Mouse (Mus musculus): ENCODE results near the gene Mtmr1.

Mtmr1 gene

GRCm38 (mm10) chrX:71364554-71364991, at the start of gene Mtmr1:
Gene Mtmr1 (plus strand): TSS chrX:71364760.
- DNase-seq (ENCODE audit: low spot score in 2 of 2), result peak; percentile 78 to 88

- no peak for DNase-seq (ENCODE audit: low spot score in 2 of 2)
These were observed 12.5 kb upstream of the Mtmr1 start for GRCm38 (mm10) chrX:71352033-71352432.

DNA sequence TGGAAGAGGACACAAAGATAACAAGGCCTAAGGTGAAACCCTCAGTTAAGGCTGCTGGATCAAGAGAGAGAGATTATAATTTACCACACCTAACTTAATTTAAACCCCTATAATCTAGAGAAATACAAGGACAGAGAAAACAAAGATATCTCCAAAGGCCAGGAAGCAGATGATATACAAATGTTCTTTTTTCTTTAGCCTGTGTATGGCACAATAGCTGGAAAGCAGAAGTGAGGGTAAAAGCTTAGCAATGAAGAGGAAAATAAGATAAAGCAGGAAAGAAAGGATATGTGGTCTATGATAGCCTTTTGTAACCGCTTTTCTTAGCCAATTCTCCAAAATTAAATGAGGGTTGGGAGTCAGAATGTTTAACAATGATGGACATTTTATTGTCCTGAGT, 9.2 kb upstream of the Mtmr1 start:
- DNase-seq (ENCODE audit: low spot score in 2 of 2), result no peak

GRCm38 (mm10) chrX:71361793-71362192, 2.8 kb upstream of the Mtmr1 start:
- DNase-seq (ENCODE audit: low spot score in 2 of 2), result peak in 1 of 2 experiments; percentile 17

- DNase-seq (ENCODE audit: low spot score in 2 of 2), result no peak
These were observed 498 bp upstream of the Mtmr1 start for GRCm38 (mm10) chrX:71364062-71364461.

DNA sequence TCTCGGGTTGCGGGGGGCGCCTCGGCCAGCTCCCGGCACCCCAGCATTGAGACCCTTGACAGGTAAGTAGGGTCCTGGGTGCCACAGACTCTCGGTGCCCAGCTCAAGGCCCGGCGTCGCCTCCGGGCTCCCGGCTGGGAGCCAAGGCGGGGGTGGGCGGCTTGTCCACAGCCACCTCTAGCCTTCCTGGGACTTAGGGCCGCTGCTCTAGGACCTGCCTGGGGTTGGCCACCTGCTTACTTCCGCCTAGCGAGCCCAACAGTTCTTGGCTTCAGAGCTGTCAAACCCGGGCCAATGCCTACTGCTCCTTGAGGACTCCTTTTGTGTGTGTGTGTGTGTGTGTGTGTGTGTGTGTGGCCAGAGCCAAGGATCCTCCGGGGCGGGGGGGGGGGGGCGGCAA, 451 bp downstream of the Mtmr1 start:
- DNase-seq (ENCODE audit: low spot score in 2 of 2), result peak; percentile 13 to 67

DNA sequence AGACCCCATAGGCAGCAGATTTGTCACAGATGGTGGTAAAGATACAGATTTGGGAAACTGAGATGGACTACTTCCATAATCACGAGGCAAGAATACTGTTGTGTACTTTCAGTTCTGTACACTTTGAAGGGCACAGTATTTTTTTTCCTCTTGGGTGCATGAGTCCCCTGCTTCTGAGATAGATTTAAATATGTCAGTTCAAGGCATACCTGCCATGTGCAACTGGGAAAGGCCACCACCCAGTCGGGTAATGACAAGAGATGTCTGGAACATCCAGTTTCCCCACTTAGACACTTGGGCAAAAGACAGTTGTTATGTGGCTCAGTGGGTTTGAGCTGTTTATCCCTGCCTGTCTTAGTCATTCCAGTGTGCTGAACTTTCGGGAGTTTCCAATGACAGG, 950 bp downstream of the Mtmr1 start:
- no peak for DNase-seq (ENCODE audit: low spot score in 2 of 2)

- DNase-seq (ENCODE audit: low spot score in 2 of 2), result no peak
These were observed 2.4 kb downstream of the Mtmr1 start for GRCm38 (mm10) chrX:71366973-71367372.

DNA sequence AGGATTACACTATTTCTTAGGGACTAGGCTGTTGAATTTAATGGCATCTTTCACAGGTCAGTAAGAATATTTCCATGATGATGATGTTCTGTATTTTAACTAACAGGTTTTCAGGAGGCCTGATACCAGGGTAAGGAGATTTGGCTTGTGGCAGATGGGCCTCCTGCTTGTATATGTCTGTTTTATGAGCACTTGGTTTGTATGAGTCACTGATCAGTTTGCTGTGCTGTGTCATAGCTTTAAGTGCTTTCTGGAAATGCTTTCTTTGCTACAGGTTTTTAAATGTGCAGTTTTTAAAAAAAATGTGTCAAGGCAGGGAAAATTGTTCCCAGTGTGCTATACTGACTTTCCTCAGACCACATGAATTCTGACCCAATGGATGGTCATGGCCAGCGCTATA, 12.2 kb downstream of the Mtmr1 start:
- no peak for DNase-seq (ENCODE audit: low spot score in 2 of 2)

GRCm38 (mm10) chrX:71378435-71378834, 13.9 kb downstream of the Mtmr1 start:
- no peak for DNase-seq (ENCODE audit: low spot score in 2 of 2)

- DNase-seq (ENCODE audit: low spot score in 2 of 2), result no peak
These were observed 17.0 kb downstream of the Mtmr1 start for GRCm38 (mm10) chrX:71381571-71381970.

GRCm38 (mm10) chrX:71396326-71396725, 31.8 kb downstream of the Mtmr1 start:
- DNase-seq (ENCODE audit: low spot score in 2 of 2), result no peak

- DNase-seq (ENCODE audit: low spot score in 2 of 2), result no peak
These were observed 41.7 kb downstream of the Mtmr1 start for GRCm38 (mm10) chrX:71406290-71406689.

- no peak for DNase-seq (ENCODE audit: low spot score in 2 of 2)
These were observed 43.8 kb downstream of the Mtmr1 start for GRCm38 (mm10) chrX:71408386-71408785.

DNA sequence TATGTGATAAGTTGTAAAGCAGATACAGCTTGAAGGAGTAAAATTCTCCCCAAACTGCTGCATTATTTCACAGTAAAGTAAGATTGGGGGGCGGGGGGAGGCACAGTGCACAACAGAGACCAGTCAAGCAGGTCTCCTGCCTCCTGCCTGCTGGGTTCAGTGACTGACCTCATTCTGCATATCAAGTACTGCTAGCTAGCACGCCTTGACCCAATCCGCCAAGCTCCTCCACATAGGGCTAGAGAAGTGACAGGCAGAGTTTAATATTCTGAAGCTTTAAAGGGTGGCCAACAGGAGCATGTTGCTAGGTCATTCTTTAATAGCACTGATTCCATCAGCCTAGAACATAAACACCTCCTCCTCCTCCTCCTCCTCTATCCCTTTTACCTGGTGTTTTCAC, 48.2 kb downstream of the Mtmr1 start:
- DNase-seq (ENCODE audit: low spot score in 2 of 2), result no peak

- DNase-seq (ENCODE audit: low spot score in 2 of 2), result no peak
These were observed 49.1 kb downstream of the Mtmr1 start for GRCm38 (mm10) chrX:71413616-71414015.

GRCm38 (mm10) chrX:71424852-71425251, 60.3 kb downstream of the Mtmr1 start:
- DNase-seq (ENCODE audit: low spot score in 2 of 2), result no peak

- DNase-seq (ENCODE audit: low spot score in 2 of 2), result peak; percentile 73 to 92
These were observed 61.4 kb downstream of the Mtmr1 start for GRCm38 (mm10) chrX:71425746-71426519.

DNA sequence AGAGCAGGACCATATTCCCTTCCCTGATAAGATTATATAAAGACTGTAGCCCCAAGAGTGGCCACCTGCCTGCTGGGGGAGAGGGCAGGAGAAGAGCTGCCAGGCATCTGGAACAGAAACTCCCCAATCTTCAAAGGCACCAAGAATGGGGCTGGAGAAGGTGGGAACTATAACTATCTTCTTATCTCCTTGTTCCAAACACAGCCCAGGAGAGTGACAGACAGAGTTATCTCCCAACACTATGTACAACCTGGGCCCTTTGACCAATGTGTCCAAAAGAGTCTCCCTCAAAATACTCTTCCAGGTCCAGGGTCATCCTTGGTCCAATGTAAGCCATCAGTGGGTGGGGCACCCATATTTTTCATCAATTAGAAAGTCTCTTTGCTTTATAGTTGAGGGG, 62.9 kb downstream of the Mtmr1 start:
- no peak for DNase-seq (ENCODE audit: low spot score in 2 of 2)

DNA sequence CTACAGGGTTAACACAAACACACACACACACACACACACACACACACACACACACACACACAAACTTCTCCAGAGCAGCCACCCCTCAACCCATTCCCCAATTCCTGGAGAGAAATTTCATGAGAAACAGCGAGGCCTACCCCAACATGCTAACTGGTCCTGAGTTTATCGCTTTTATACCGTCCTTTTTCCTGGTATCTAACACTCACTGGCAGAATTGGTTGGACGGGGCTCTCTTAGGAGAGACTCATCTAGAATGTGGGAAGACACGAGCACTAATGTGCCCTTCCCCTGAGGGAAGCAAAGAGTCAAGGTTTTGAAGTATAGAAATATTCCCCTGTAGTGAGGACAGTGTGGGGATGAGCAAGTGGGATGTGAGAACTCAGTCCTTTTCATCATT, 66.3 kb downstream of the Mtmr1 start:
- no peak for DNase-seq (ENCODE audit: low spot score in 2 of 2)

DNA sequence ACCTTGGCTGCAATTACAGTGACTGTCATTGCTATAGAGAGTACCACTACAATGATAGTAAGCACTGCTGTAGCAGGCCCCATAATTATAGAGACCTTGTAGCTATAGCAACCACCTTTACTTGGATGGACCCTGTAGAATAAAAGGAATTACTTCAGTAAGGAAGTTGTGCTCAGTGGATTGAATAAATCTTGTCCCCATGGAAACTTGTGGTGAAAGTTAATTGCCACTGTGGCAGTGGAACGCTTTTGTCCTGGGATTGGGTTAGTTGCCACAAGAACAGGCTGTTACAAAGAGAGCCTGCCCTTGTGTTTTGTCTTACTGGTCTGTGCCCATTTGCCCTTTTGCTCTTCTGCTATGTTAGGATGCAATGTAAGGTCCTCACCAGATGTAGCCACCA, 69.9 kb downstream of the Mtmr1 start:
- DNase-seq (ENCODE audit: low spot score in 2 of 2), result no peak

- DNase-seq (ENCODE audit: low spot score in 2 of 2), result no peak
These were observed 70.3 kb downstream of the Mtmr1 start for GRCm38 (mm10) chrX:71434860-71435259.

DNA sequence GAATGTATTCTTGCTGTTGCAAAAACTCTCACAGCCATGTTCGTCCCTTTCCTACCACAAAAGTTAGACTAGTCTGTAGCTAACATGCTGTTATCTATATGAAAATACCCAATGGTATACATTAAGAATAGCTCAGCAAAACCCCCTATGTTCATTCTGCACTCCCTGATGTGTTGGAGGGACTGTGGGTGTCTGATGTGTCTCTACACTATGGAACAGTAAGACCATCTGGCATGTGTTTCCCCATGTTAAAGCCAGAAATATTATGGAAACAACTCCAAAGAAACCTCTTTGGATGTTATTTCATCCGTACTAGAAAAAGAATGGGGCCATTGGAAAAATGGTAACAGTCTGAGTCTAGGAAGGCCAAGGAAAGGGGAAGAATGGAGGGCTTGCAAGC, 71.0 kb downstream of the Mtmr1 start:
- no peak for DNase-seq (ENCODE audit: low spot score in 2 of 2)

GRCm38 (mm10) chrX:71439473-71439872, 74.9 kb downstream of the Mtmr1 start:
- no peak for DNase-seq (ENCODE audit: low spot score in 2 of 2)

Data from spleen, postnatal 4 days (tissue).